Mouse (Mus musculus): ENCODE data around the gene Olfr403.

DNA sequence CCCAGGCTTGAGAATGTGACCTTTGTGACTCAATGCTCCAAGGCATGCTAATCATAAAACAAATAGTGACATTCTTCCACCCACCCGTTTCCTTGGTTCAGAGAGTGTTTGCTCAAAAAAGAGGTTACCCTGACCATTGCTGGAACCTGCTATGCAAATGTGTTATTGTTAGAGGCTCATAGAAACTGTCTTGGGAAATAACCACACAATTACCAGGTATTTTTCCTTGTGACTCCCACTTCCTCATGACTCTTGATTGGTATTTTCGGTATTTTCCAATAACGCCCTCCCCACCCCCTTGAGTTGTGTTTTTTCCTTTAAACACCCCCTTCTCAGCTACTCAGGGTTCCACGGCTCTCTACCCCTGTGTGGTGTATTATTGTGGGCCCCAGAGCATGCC is 2.3 kb upstream of the Olfr403 start:
- TF ChIP-seq TAL1 (IDR thresholded peaks at IDR 0.05; ENCODE audit: low read length), result no peak
- TF ChIP-seq GATA1 (IDR thresholded peaks at IDR 0.05; ENCODE audit: low read length), result no peak

All from erythroblast, embryonic 14.5 days (primary cell).